In the genomic region with DNA sequence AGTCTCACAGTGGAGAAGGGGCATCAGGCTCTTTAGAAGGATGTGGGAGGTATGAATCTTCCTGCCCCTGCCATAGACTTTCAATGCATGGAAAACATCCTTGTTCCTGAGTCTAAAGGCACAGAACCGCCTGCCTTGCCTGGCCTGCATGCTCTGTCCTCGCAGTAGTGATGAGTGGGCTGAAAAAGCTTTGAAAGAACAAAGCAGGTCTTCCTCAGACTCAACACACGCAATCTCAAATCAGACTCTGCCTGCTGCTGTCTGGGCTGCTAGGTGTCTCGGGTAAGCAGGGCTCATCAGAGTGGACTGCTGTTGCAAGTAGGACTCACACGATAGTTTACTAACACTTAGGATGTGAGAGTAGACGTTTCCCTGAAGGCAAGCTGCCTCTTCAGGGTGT, we compare ENCODE assay signal across 21 mouse cellular contexts. TPM values are rescaled to one million over a fixed set of nuclear protein-coding genes. Genes with fewer than 3 reads are reported as not detected.
"Had no signal": no experiment of that assay in that cellular context is flagged by ENCODE, and none has a peak within 500 bp of the region (broad histone marks: within the 10 kb centered on the region; RNA-seq: fewer than 3 reads in every experiment).

No protein-coding gene starts in this region.

- H3K27ac ChIP-seq: liver, embryonic 15.5 days; lung, embryonic 15.5 days; macrophage; midbrain, embryonic 12.5 days; neural tube, embryonic 13.5 days; neural tube, embryonic 15.5 days; stomach, embryonic 15.5 days; stomach, postnatal 0 days had no signal

- DNase-seq: liver, postnatal 0 days; lung, adult 2 months; lung, postnatal 14 days; lung, postnatal 36 days; midbrain, embryonic 14.5 days; right cerebral cortex, postnatal 14 days; thymus, adult 2 months; thymus, postnatal 25 days; thymus, postnatal 4 days had no signal

- H3K4me1 ChIP-seq: liver, embryonic 15.5 days; lung, embryonic 15.5 days; megakaryocyte, embryonic 14.5 days; midbrain, embryonic 12.5 days; neural tube, embryonic 13.5 days; neural tube, embryonic 15.5 days; stomach, embryonic 15.5 days had no signal

- H3K4me3 ChIP-seq: liver, embryonic 15.5 days; lung, embryonic 15.5 days; megakaryocyte, embryonic 14.5 days; midbrain, embryonic 12.5 days; myocyte; neural tube, embryonic 13.5 days; neural tube, embryonic 15.5 days; stomach, embryonic 15.5 days had no signal

RNA-seq across cellular contexts. Expression of gene Jakmip3, which starts 16.6 kb away (rescaled TPM):
- total RNA-seq: megakaryocyte progenitor cell, adult 5-6 weeks had no signal
- polyA plus RNA-seq: liver, embryonic 15.5 days; liver, postnatal 0 days; lung, adult 2 months; lung, postnatal 0 days; macrophage had no signal
